Mouse (Mus musculus): ENCODE results near the gene March9. TPM values are rescaled to one million over a fixed set of nuclear protein-coding genes. Genes with fewer than 3 reads are reported as not detected.

The March9 gene
- total and polyA plus RNA-seq, 2 experiments from 2014 or later: 0.14 to 0.65 TPM

- DNase-seq (ENCODE audit: low spot score): no peak
- WGBS: 5% methylated on average over 35 of the region's 35 CpGs
These were observed 11.2 kb downstream of the March9 start for GRCm38 (mm10) chr10:127048608-127049394.

DNA sequence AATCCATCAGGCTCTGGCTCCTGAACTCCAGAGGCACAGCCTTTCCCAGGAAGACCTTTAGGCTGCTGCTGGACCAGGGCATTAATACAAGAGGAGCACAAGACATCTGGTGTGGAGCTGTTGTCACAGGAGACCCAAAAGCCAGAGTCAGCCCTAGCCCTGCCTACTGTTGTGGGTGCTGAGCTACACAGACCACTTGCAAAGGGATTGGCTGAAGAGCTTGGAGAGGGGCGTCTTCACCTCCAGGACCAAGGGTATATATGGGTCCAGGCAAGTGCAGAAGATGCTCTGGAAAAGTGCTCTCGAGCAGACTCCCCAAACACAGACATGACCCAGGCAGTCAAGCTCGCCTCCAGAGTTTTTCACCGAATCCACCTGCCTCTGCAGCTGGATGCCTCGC, 12.0 kb downstream of the March9 start, which contains the start of gene Cyp27b1:
Gene Cyp27b1, plus strand, starts transcription at position 297 of the 400 bp plus-strand sequence.
- ATAC-seq (ENCODE audit: insufficient read depth, low read depth): no peak
- no peak for DNase-seq (ENCODE audit: low spot score)
- peak within 1 kb of the TSS; percentile 25 for H3K4me3 ChIP-seq (ENCODE audit: low read depth, low read length)
- no peak within 1 kb of the TSS for H3K9ac ChIP-seq (replicated peaks; ENCODE audit: low read depth, low read length)
- H3K27me3 ChIP-seq (ENCODE audit: control insufficient read depth, insufficient read depth, low read length): peaks cover 46% of the 10 kb centered on the region
- H3K9me3 ChIP-seq (replicated peaks; ENCODE audit: control insufficient read depth, low read length): no peaks in the 10 kb centered on the region
- peak within 1 kb of the TSS; percentile 33 for H3K4me2 ChIP-seq (ENCODE audit: low read depth, low read length)
- WGBS: 22% methylated on average over 5 of the region's 5 CpGs
- H3K36me3 ChIP-seq (replicated peaks; ENCODE audit: control insufficient read depth, insufficient read depth, low read length): peaks cover 7% of the 10 kb centered on the region; the same call in 1 of the 2 replicates
- no peak within 1 kb of the TSS for H3K27ac ChIP-seq (ENCODE audit: low read depth)
- TF ChIP-seq EP300 (IDR thresholded peaks at IDR 0.05; ENCODE audit: low read depth) (no peak), CTCF (IDR thresholded peaks at IDR 0.05; ENCODE audit: low read depth) (no peak)
- no peaks in the 10 kb centered on the region for H3K4me1 ChIP-seq (ENCODE audit: control insufficient read depth, insufficient read depth)

More at GRCm38 (mm10) chr10:127048608-127049394, 11.2 kb downstream of the March9 start:
- Histone ChIP-seq H3K9ac (replicated peaks; ENCODE audit: low read depth, low read length) (no peak overlapping the region), H3K36me3 (replicated peaks; ENCODE audit: control insufficient read depth, insufficient read depth, low read length) (peaks cover 7% of the 10 kb centered on the region; the same call in 1 of the 2 replicates), H3K4me1 (ENCODE audit: control insufficient read depth, insufficient read depth) (no peaks in the 10 kb centered on the region), H3K4me2 (ENCODE audit: low read depth, low read length) (peak overlapping the region; percentile 33), H3K27ac (ENCODE audit: low read depth) (no peak overlapping the region), H3K9me3 (replicated peaks; ENCODE audit: control insufficient read depth, low read length) (no peaks in the 10 kb centered on the region), H3K27me3 (ENCODE audit: control insufficient read depth, insufficient read depth, low read length) (peaks cover 46% of the 10 kb centered on the region), H3K4me3 (ENCODE audit: low read depth, low read length) (peak overlapping the region; percentile 25)
- TF ChIP-seq CTCF (IDR thresholded peaks at IDR 0.05; ENCODE audit: low read depth) (no peak), EP300 (IDR thresholded peaks at IDR 0.05; ENCODE audit: low read depth) (no peak)
- no peak for ATAC-seq (ENCODE audit: insufficient read depth, low read depth)

DNA sequence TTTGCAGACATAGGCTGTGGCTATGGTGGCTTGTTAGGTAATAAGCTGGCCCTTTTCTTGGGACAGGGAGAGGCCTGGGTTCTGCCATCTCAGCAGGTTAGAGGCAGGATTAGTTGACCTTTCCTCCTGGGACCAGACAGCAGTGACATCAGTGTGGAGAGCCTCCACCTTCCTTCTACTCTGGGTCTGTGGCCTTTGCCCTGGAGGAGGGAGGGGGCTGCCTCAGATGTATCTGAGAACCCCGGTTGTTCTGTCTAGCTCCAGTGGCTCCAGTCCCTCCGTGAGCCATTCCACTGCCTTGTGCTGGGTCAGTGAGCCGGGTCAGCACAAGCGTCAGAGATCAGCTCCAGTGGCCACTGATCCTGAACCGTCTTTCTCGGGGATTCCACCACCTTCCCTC, 16.8 kb downstream of the March9 start:
- DNase-seq (ENCODE audit: low spot score) (no peak), ATAC-seq (ENCODE audit: insufficient read depth, low read depth) (no peak)
- H3K9ac ChIP-seq (replicated peaks; ENCODE audit: low read depth, low read length): no peak overlapping the region
- no peak overlapping the region for H3K27ac ChIP-seq (ENCODE audit: low read depth)
- peaks cover 11% of the 10 kb centered on the region; the same call in 1 of the 2 replicates for H3K4me1 ChIP-seq (ENCODE audit: control insufficient read depth, insufficient read depth)
- peaks cover 7% of the 10 kb centered on the region; the same call in 1 of the 2 replicates for H3K36me3 ChIP-seq (replicated peaks; ENCODE audit: control insufficient read depth, insufficient read depth, low read length)
- H3K4me2 ChIP-seq (ENCODE audit: low read depth, low read length): no peak overlapping the region
- no peak for TF ChIP-seq CTCF (IDR thresholded peaks at IDR 0.05; ENCODE audit: low read depth)
- no peak for TF ChIP-seq EP300 (IDR thresholded peaks at IDR 0.05; ENCODE audit: low read depth)
- no peaks in the 10 kb centered on the region for H3K9me3 ChIP-seq (replicated peaks; ENCODE audit: control insufficient read depth, low read length)
- 89% methylated on average over 6 of the region's 6 CpGs for WGBS
- H3K27me3 ChIP-seq (ENCODE audit: control insufficient read depth, insufficient read depth, low read length): peaks cover 16% of the 10 kb centered on the region
- H3K4me3 ChIP-seq (ENCODE audit: low read depth, low read length): no peak overlapping the region

- peaks cover 10% of the 10 kb centered on the region for H3K27me3 ChIP-seq (ENCODE audit: control insufficient read depth, insufficient read depth, low read length)
- H3K9me3 ChIP-seq (replicated peaks; ENCODE audit: control insufficient read depth, low read length): no peaks in the 10 kb centered on the region
- H3K4me3 ChIP-seq (ENCODE audit: low read depth, low read length): peak overlapping the region; percentile 79
- peaks cover 11% of the 10 kb centered on the region; the same call in 1 of the 2 replicates for H3K4me1 ChIP-seq (ENCODE audit: control insufficient read depth, insufficient read depth)
- no peak for TF ChIP-seq EP300 (IDR thresholded peaks at IDR 0.05; ENCODE audit: low read depth)
- TF ChIP-seq CTCF (IDR thresholded peaks at IDR 0.05; ENCODE audit: low read depth): no peak
- WGBS: 17% methylated on average over 5 of the region's 5 CpGs
- H3K36me3 ChIP-seq (replicated peaks; ENCODE audit: control insufficient read depth, insufficient read depth, low read length): peaks cover 7% of the 10 kb centered on the region; the same call in 1 of the 2 replicates
- peak overlapping the region; percentile 49; the same call in 1 of the 2 replicates for H3K9ac ChIP-seq (replicated peaks; ENCODE audit: low read depth, low read length)
- DNase-seq (ENCODE audit: low spot score) (no peak), ATAC-seq (ENCODE audit: insufficient read depth, low read depth) (no peak)
- H3K27ac ChIP-seq (ENCODE audit: low read depth): 0 out of 2 replicates have a peak overlapping the region, but pooled peaks have one; percentile 49
- H3K4me2 ChIP-seq (ENCODE audit: low read depth, low read length): peak overlapping the region; percentile 96
These were observed 17.4 kb downstream of the March9 start for GRCm38 (mm10) chr10:127042468-127043115.

DNA sequence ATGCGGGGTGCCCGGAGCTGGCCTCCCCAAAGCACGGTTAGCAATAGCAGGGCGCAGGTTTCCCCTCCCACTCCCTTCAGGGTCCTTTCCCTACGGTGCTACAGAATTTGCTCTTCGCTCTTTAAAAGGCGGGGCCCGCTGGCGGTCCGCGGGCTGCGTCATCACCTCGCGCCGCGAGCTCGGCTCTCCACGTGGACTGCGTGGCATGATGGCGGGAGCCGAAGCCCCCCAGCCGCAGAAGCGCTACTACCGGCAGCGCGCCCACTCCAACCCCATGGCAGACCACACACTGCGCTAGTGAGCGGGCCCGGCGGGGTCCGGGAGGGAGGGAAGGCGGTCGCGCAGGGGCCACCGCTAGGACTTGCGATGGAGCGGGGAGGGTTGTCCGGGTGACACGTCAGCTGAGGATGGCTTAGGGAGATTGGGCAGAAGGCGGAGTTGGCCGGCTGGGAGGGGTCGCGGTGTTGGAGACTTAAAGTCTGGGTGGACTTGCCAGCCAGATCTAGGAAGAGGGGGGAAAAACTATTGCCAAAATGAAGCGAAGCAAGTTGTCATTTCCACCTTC, 18.1 kb downstream of the March9 start:
- no peaks in the 10 kb centered on the region for H3K9me3 ChIP-seq (replicated peaks; ENCODE audit: control insufficient read depth, low read length)
- H3K27ac ChIP-seq (ENCODE audit: low read depth): 0 out of 2 replicates have a peak overlapping the region, but pooled peaks have one; percentile 49
- TF ChIP-seq CTCF (IDR thresholded peaks at IDR 0.05; ENCODE audit: low read depth) (no peak), EP300 (IDR thresholded peaks at IDR 0.05; ENCODE audit: low read depth) (no peak)
- DNase-seq (ENCODE audit: low spot score) (peak; percentile 76), ATAC-seq (ENCODE audit: insufficient read depth, low read depth) (peak; percentile 89)
- peak overlapping the region; percentile 49 for H3K9ac ChIP-seq (replicated peaks; ENCODE audit: low read depth, low read length)
- peaks cover 11% of the 10 kb centered on the region; the same call in 1 of the 2 replicates for H3K4me1 ChIP-seq (ENCODE audit: control insufficient read depth, insufficient read depth)
- peaks cover 7% of the 10 kb centered on the region; the same call in 1 of the 2 replicates for H3K36me3 ChIP-seq (replicated peaks; ENCODE audit: control insufficient read depth, insufficient read depth, low read length)
- H3K4me3 ChIP-seq (ENCODE audit: low read depth, low read length): peak overlapping the region; percentile 79
- peak overlapping the region; percentile 96 for H3K4me2 ChIP-seq (ENCODE audit: low read depth, low read length)
- under 1% methylated on average over 44 of the region's 44 CpGs for WGBS
- H3K27me3 ChIP-seq (ENCODE audit: control insufficient read depth, insufficient read depth, low read length): peaks cover 10% of the 10 kb centered on the region; the same call in 1 of the 2 replicates

Measured in heart, postnatal 0 days (tissue).